Mouse (Mus musculus): ENCODE measurements around the gene Coq5. TPM values are rescaled to one million over a fixed set of nuclear protein-coding genes. Genes with fewer than 3 reads are reported as not detected.
A peak's percentile ranks its signal among the peaks of the same experiment; 100 is the strongest.
"Not testable (repeated sequence)": the region's sequence is repeated elsewhere in the genome, so short reads cannot be mapped to it uniquely, and the experiment has no call there.

The Coq5 gene
- polyA plus RNA-seq, 1 experiment from 2014 or later, result 52.2 TPM

- Histone ChIP-seq H3K9ac (replicated peaks; ENCODE audit: low read length) (peak within 1 kb of the TSS; percentile 71), H3K27ac (replicated peaks; ENCODE audit: low read depth, low read length) (peak within 1 kb of the TSS; percentile 88), H3K4me1 (ENCODE audit: control insufficient read depth, insufficient read depth, low read length) (peaks cover 4% of the 10 kb centered on the region; the same call in 1 of the 2 replicates), H3K27me3 (ENCODE audit: control insufficient read depth, insufficient read depth, low read length) (no peaks in the 10 kb centered on the region), H3K4me2 (ENCODE audit: low read depth, low read length) (peak within 1 kb of the TSS; percentile 64), H3K4me3 (ENCODE audit: low read depth, low read length) (peak within 1 kb of the TSS; percentile 66), H3K36me3 (replicated peaks; ENCODE audit: control insufficient read depth, insufficient read depth, low read depth, low read length) (peaks cover 7% of the 10 kb centered on the region), H3K9me3 (replicated peaks; ENCODE audit: control insufficient read depth, low read length) (no peaks in the 10 kb centered on the region)
- WGBS, result under 1% methylated on average over 65 of the region's 66 CpGs
- ATAC-seq (replicated peaks; ENCODE audit: insufficient number of reproducible peaks, low FRiP score, low TSS enrichment, low read depth) (peak; percentile 97), DNase-seq (ENCODE audit: low spot score) (peak; percentile 100)
Observed at GRCm38 (mm10) chr5:115300792-115301614, 21.5 kb downstream of the Coq5 start, which contains the start of gene Dynll1. Gene Dynll1, minus strand, starts transcription at chr5:115300999.

GRCm38 (mm10) chr5:115301615-115302014, 22.1 kb downstream of the Coq5 start:
- peak overlapping the region; percentile 66 for H3K4me3 ChIP-seq (ENCODE audit: low read depth, low read length)
- no peaks in the 10 kb centered on the region for H3K9me3 ChIP-seq (replicated peaks; ENCODE audit: control insufficient read depth, low read length)
- peaks cover 7% of the 10 kb centered on the region for H3K36me3 ChIP-seq (replicated peaks; ENCODE audit: control insufficient read depth, insufficient read depth, low read depth, low read length)
- 25% methylated on average over 13 of the region's 13 CpGs for WGBS
- DNase-seq (ENCODE audit: low spot score) (no peak), ATAC-seq (replicated peaks; ENCODE audit: insufficient number of reproducible peaks, low FRiP score, low TSS enrichment, low read depth) (no peak)
- H3K27ac ChIP-seq (replicated peaks; ENCODE audit: low read depth, low read length), result peak overlapping the region; percentile 88; the same call in 1 of the 2 replicates
- peak overlapping the region; percentile 53 for H3K9ac ChIP-seq (replicated peaks; ENCODE audit: low read length)
- H3K27me3 ChIP-seq (ENCODE audit: control insufficient read depth, insufficient read depth, low read length), result no peaks in the 10 kb centered on the region
- peak overlapping the region; percentile 64 for H3K4me2 ChIP-seq (ENCODE audit: low read depth, low read length)
- peaks cover 4% of the 10 kb centered on the region; the same call in 1 of the 2 replicates for H3K4me1 ChIP-seq (ENCODE audit: control insufficient read depth, insufficient read depth, low read length)

DNA sequence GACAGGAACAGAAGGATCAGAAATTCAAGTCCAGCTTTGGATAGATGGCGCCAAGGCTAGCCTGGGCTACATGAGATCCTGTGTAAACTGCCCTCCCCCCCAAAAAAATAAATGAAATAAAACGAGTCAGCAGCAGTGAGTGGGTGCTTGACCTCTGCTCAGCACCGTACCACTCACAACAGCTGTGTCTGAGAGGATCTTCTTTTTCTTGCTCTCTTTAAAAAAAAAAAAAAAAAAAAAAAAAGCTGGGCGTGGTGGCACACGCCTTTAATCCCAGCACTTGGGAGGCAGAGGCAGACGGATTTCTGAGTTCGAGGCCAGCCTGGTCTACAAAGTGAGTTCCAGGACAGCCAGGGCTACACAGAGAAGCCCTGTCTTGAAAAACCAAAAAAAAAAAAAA, 22.7 kb downstream of the Coq5 start:
- H3K4me1 ChIP-seq (ENCODE audit: control insufficient read depth, insufficient read depth, low read length); H3K36me3 ChIP-seq (replicated peaks; ENCODE audit: control insufficient read depth, insufficient read depth, low read depth, low read length); H3K27ac ChIP-seq (replicated peaks; ENCODE audit: low read depth, low read length); H3K9ac ChIP-seq (replicated peaks; ENCODE audit: low read length); H3K9me3 ChIP-seq (replicated peaks; ENCODE audit: control insufficient read depth, low read length); H3K27me3 ChIP-seq (ENCODE audit: control insufficient read depth, insufficient read depth, low read length); ATAC-seq (replicated peaks; ENCODE audit: insufficient number of reproducible peaks, low FRiP score, low TSS enrichment, low read depth); H3K4me2 ChIP-seq (ENCODE audit: low read depth, low read length); H3K4me3 ChIP-seq (ENCODE audit: low read depth, low read length); DNase-seq (ENCODE audit: low spot score): not testable (repeated sequence)
- 89% methylated on average over 3 of the region's 7 CpGs for WGBS

- no peaks in the 10 kb centered on the region for H3K36me3 ChIP-seq (replicated peaks; ENCODE audit: control insufficient read depth, insufficient read depth, low read depth, low read length)
- WGBS, result 81% methylated on average over 4 of the region's 4 CpGs
Observed at GRCm38 (mm10) chr5:115312354-115312753, 32.9 kb downstream of the Coq5 start.

GRCm38 (mm10) chr5:115312816-115313667, 33.6 kb downstream of the Coq5 start:
- Histone ChIP-seq H3K27ac (replicated peaks; ENCODE audit: low read depth, low read length) (no peak overlapping the region), H3K36me3 (replicated peaks; ENCODE audit: control insufficient read depth, insufficient read depth, low read depth, low read length) (no peaks in the 10 kb centered on the region), H3K9me3 (replicated peaks; ENCODE audit: control insufficient read depth, low read length) (no peaks in the 10 kb centered on the region), H3K27me3 (ENCODE audit: control insufficient read depth, insufficient read depth, low read length) (no peaks in the 10 kb centered on the region), H3K9ac (replicated peaks; ENCODE audit: low read length) (no peak overlapping the region), H3K4me2 (ENCODE audit: low read depth, low read length) (no peak overlapping the region), H3K4me1 (ENCODE audit: control insufficient read depth, insufficient read depth, low read length) (peaks cover 5% of the 10 kb centered on the region), H3K4me3 (ENCODE audit: low read depth, low read length) (no peak overlapping the region)
- DNase-seq (ENCODE audit: low spot score), result no peak
- no peak for ATAC-seq (replicated peaks; ENCODE audit: insufficient number of reproducible peaks, low FRiP score, low TSS enrichment, low read depth)
- WGBS, result 73% methylated on average over 10 of the region's 10 CpGs

More at GRCm38 (mm10) chr5:115312354-115312753, 32.9 kb downstream of the Coq5 start:
- no peak overlapping the region for H3K4me2 ChIP-seq (ENCODE audit: low read depth, low read length)
- H3K9me3 ChIP-seq (replicated peaks; ENCODE audit: control insufficient read depth, low read length), result no peaks in the 10 kb centered on the region
- no peak overlapping the region for H3K9ac ChIP-seq (replicated peaks; ENCODE audit: low read length)
- DNase-seq (ENCODE audit: low spot score), result no peak
- no peak for ATAC-seq (replicated peaks; ENCODE audit: insufficient number of reproducible peaks, low FRiP score, low TSS enrichment, low read depth)
- no peak overlapping the region for H3K4me3 ChIP-seq (ENCODE audit: low read depth, low read length)
- H3K27me3 ChIP-seq (ENCODE audit: control insufficient read depth, insufficient read depth, low read length), result no peaks in the 10 kb centered on the region
- H3K4me1 ChIP-seq (ENCODE audit: control insufficient read depth, insufficient read depth, low read length), result peaks cover 5% of the 10 kb centered on the region
- H3K27ac ChIP-seq (replicated peaks; ENCODE audit: low read depth, low read length), result no peak overlapping the region

- Histone ChIP-seq H3K4me3 (ENCODE audit: low read depth, low read length) (no peak overlapping the region), H3K27me3 (ENCODE audit: control insufficient read depth, insufficient read depth, low read length) (no peaks in the 10 kb centered on the region), H3K36me3 (replicated peaks; ENCODE audit: control insufficient read depth, insufficient read depth, low read depth, low read length) (no peaks in the 10 kb centered on the region), H3K9me3 (replicated peaks; ENCODE audit: control insufficient read depth, low read length) (no peaks in the 10 kb centered on the region), H3K9ac (replicated peaks; ENCODE audit: low read length) (no peak overlapping the region), H3K27ac (replicated peaks; ENCODE audit: low read depth, low read length) (no peak overlapping the region), H3K4me2 (ENCODE audit: low read depth, low read length) (no peak overlapping the region), H3K4me1 (ENCODE audit: control insufficient read depth, insufficient read depth, low read length) (peaks cover 9% of the 10 kb centered on the region)
- DNase-seq (ENCODE audit: low spot score) (no peak), ATAC-seq (replicated peaks; ENCODE audit: insufficient number of reproducible peaks, low FRiP score, low TSS enrichment, low read depth) (no peak)
- WGBS, result 32% methylated on average over 5 of the region's 5 CpGs
Observed at GRCm38 (mm10) chr5:115313668-115313943, 34.1 kb downstream of the Coq5 start.

- Histone ChIP-seq H3K9me3 (replicated peaks; ENCODE audit: control insufficient read depth, low read length) (no peaks in the 10 kb centered on the region), H3K27ac (replicated peaks; ENCODE audit: low read depth, low read length) (peak overlapping the region; percentile 82), H3K9ac (replicated peaks; ENCODE audit: low read length) (peak overlapping the region; percentile 53), H3K4me3 (ENCODE audit: low read depth, low read length) (no peak overlapping the region), H3K27me3 (ENCODE audit: control insufficient read depth, insufficient read depth, low read length) (no peaks in the 10 kb centered on the region), H3K4me2 (ENCODE audit: low read depth, low read length) (no peak overlapping the region), H3K4me1 (ENCODE audit: control insufficient read depth, insufficient read depth, low read length) (peaks cover 11% of the 10 kb centered on the region), H3K36me3 (replicated peaks; ENCODE audit: control insufficient read depth, insufficient read depth, low read depth, low read length) (no peaks in the 10 kb centered on the region)
- WGBS, result 7% methylated on average over 14 of the region's 14 CpGs
- DNase-seq (ENCODE audit: low spot score) (peak; percentile 47), ATAC-seq (replicated peaks; ENCODE audit: insufficient number of reproducible peaks, low FRiP score, low TSS enrichment, low read depth) (0 out of 2 replicates have a peak, but pooled peaks have one; percentile 40)
Observed at GRCm38 (mm10) chr5:115316968-115317644, 37.6 kb downstream of the Coq5 start.
